Mouse (Mus musculus) embryonic fibroblast, embryonic 13.5 days (primary cell): Measurements from ENCODE around the gene Rpl9-ps6.

Source experiments
- CTCF ChIP-seq: IDR thresholded peaks from 2 replicates; pipeline ENCODE4 v1.5.1; 2011; ENCODE audit warnings: mild to moderate bottlenecking, control low read depth, low read length, moderate library complexity, borderline replicate concordance; ENCODE audit not compliant: insufficient read depth
- POLR2A ChIP-seq: IDR thresholded peaks from 2 replicates; pipeline ENCODE4 v1.6.1; 2011; ENCODE audit warnings: low read depth, mild to moderate bottlenecking, control low read depth, low read length, moderate library complexity

GRCm38 (mm10) chr19:32506081-32506480 lies 39.7 kb upstream of the Rpl9-ps6 start:
- no peak for TF ChIP-seq CTCF
- no peak for TF ChIP-seq POLR2A
